Mouse (Mus musculus): ENCODE measurements around the gene Nrsn1. TPM values are rescaled to one million over a fixed set of nuclear protein-coding genes. Genes with fewer than 3 reads are reported as not detected.

Nrsn1 gene
- polyA plus RNA-seq (2012; rRNA removed): 0.01 and 0.02 TPM in 2 replicates

DNA sequence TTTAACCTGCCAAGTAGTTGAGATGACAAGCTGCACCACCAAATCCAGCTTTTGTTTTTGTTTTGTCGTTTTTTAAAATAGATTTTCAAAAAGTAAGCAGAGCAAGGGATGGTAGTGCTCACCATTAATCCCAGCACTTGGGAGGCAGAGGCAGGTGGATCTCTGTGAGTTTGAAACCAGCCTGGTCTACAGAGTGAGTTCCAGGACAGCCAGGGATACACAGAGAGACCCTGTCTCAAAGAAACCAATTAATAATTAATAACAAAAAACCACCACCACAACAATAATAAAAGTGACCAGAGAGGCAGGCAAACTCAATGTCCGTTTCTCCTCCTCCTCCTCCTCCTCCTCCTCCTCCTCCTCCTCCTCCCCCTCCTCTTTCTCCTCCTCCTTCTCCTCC lies at the start of gene Nrsn1:
Nrsn1 (minus strand) TSS at position 101 of the 400 bp plus-strand sequence.

Other genes with a start within 250 kb of the Nrsn1 start
- 0.12 and 0.31 TPM in 2 replicates for gene Dcdc2a, start 214.5 kb downstream of the Nrsn1 start, polyA plus RNA-seq (2012; rRNA removed)